Mouse (Mus musculus) ES-Bruce4 (cell line): ENCODE results near the gene Cecr2. TPM values are rescaled to one million over a fixed set of nuclear protein-coding genes. Genes with fewer than 3 reads are reported as not detected.

Source experiments
- H3K27ac ChIP-seq: 2 replicates; pipeline ENCODE4 v1.5.1; 2012; ENCODE audit warnings: low read length, inconsistent platforms; ENCODE audit not compliant: insufficient read depth
- H3K27me3 ChIP-seq: 2 replicates; pipeline ENCODE4 v1.6.1; 2012; ENCODE audit warnings: mild to moderate bottlenecking, low read length, inconsistent platforms; ENCODE audit not compliant: control insufficient read depth, poor library complexity, insufficient read depth, severe bottlenecking
- H3K36me3 ChIP-seq: 2 replicates; pipeline ENCODE4 v1.6.1; 2012; ENCODE audit warnings: inconsistent platforms, mild to moderate bottlenecking, low read length, moderate library complexity; ENCODE audit not compliant: control insufficient read depth, poor library complexity, insufficient read depth, severe bottlenecking
- H3K4me1 ChIP-seq: one replicate; pipeline ENCODE4 v1.8.1; 2011; ENCODE audit warnings: low read length; ENCODE audit not compliant: control insufficient read depth, insufficient read depth
- H3K4me3 ChIP-seq: 2 replicates; pipeline ENCODE4 v1.5.1; 2011; ENCODE audit warnings: low read depth, mild to moderate bottlenecking, low read length
- H3K9ac ChIP-seq: 2 replicates; pipeline ENCODE4 v1.6.1; 2012; ENCODE audit warnings: low read depth, mild to moderate bottlenecking, inconsistent platforms; ENCODE audit not compliant: poor library complexity, severe bottlenecking
- H3K9me3 ChIP-seq: replicated peaks from 2 replicates; pipeline ENCODE4 v1.6.1; 2012; ENCODE audit warnings: mild to moderate bottlenecking, low read length, inconsistent platforms; ENCODE audit not compliant: control insufficient read depth, poor library complexity, insufficient read depth, severe bottlenecking
- CTCF ChIP-seq: IDR thresholded peaks from one replicate; pipeline ENCODE4 v1.8.1; 2011; ENCODE audit warnings: low read depth, low read length
- EP300 ChIP-seq: IDR thresholded peaks from 2 replicates; pipeline ENCODE4 v1.6.1; 2011; ENCODE audit warnings: low read depth, low read length; ENCODE audit not compliant: insufficient read depth
- POLR2A ChIP-seq: IDR thresholded peaks from one replicate; pipeline ENCODE4 v1.8.1; 2011; ENCODE audit warnings: low read length; ENCODE audit not compliant: insufficient read depth
- polyA plus RNA-seq: library from polyadenylated mRNA; stranded (reverse); fragments of >200 nt; gene quantifications from 2 replicates; pipeline ENCODE4 v1.2.4, GENCODE M21; 2011; ENCODE audit warnings: low read depth; ENCODE audit not compliant: missing spikeins, insufficient read depth, insufficient read length

The Cecr2 gene
- polyA plus RNA-seq, 1 experiment: 73.8 TPM

DNA sequence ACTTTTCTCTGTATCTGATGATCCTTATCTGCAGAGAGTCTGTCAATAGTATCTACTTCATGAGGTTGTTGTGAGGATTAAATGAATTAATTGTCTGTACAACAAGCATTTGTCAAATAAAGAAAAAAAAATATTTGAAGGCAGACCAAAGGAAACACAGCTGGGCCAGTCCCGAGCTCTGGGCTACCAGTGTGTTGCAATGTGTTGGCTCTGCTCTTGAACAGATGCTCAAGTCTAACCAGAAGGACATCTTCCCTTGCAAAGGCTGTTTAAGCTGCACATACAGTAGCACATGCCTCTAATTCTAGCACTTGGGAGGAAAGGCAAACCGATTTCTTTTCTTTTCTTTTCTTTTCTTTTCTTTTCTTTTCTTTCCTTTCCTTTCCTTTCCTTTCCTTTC is 37.2 kb upstream of the Cecr2 start:
- H3K27me3 ChIP-seq: no peaks in the 10 kb centered on the region
- no peak overlapping the region for H3K27ac ChIP-seq
- H3K36me3 ChIP-seq: no peaks in the 10 kb centered on the region
- H3K9me3 ChIP-seq: no peaks in the 10 kb centered on the region
- H3K4me1 ChIP-seq: no peaks in the 10 kb centered on the region
- no peak overlapping the region for H3K9ac ChIP-seq
- no peak for TF ChIP-seq CTCF
- TF ChIP-seq POLR2A: no peak
- TF ChIP-seq EP300: no peak
- H3K4me3 ChIP-seq: no peak overlapping the region

GRCm38 (mm10) chr6:120635391-120636028 is 30.7 kb upstream of the Cecr2 start:
- no peak overlapping the region for H3K27ac ChIP-seq
- H3K9me3 ChIP-seq: no peaks in the 10 kb centered on the region
- TF ChIP-seq POLR2A (no peak), CTCF (no peak), EP300 (no peak)
- H3K36me3 ChIP-seq: no peaks in the 10 kb centered on the region
- no peak overlapping the region for H3K9ac ChIP-seq
- H3K4me1 ChIP-seq: no peaks in the 10 kb centered on the region
- H3K27me3 ChIP-seq: no peaks in the 10 kb centered on the region
- H3K4me3 ChIP-seq: no peak overlapping the region

GRCm38 (mm10) chr6:120639547-120639946 is 26.6 kb upstream of the Cecr2 start:
- H3K27ac ChIP-seq: no peak overlapping the region
- no peaks in the 10 kb centered on the region for H3K36me3 ChIP-seq
- no peaks in the 10 kb centered on the region for H3K27me3 ChIP-seq
- H3K4me1 ChIP-seq: no peaks in the 10 kb centered on the region
- no peak overlapping the region for H3K4me3 ChIP-seq
- H3K9ac ChIP-seq: no peak overlapping the region
- TF ChIP-seq CTCF (no peak), EP300 (no peak), POLR2A (no peak)
- H3K9me3 ChIP-seq: no peaks in the 10 kb centered on the region

GRCm38 (mm10) chr6:120641866-120642378 is 24.2 kb upstream of the Cecr2 start:
- H3K36me3 ChIP-seq: no peaks in the 10 kb centered on the region
- H3K4me3 ChIP-seq: no peak overlapping the region
- H3K4me1 ChIP-seq: no peaks in the 10 kb centered on the region
- no peak overlapping the region for H3K9ac ChIP-seq
- H3K27me3 ChIP-seq: no peaks in the 10 kb centered on the region
- no peaks in the 10 kb centered on the region for H3K9me3 ChIP-seq
- TF ChIP-seq POLR2A (no peak), CTCF (no peak), EP300 (no peak)
- H3K27ac ChIP-seq: no peak overlapping the region

GRCm38 (mm10) chr6:120643776-120644175 is 22.4 kb upstream of the Cecr2 start:
- Histone ChIP-seq H3K9ac (no peak overlapping the region), H3K4me3 (no peak overlapping the region), H3K36me3 (no peaks in the 10 kb centered on the region), H3K27ac (no peak overlapping the region), H3K9me3 (no peaks in the 10 kb centered on the region), H3K4me1 (no peaks in the 10 kb centered on the region), H3K27me3 (no peaks in the 10 kb centered on the region)
- TF ChIP-seq EP300: no peak
- TF ChIP-seq POLR2A: no peak
- TF ChIP-seq CTCF: no peak

- no peaks in the 10 kb centered on the region for H3K36me3 ChIP-seq
- H3K9me3 ChIP-seq: no peaks in the 10 kb centered on the region
- no peak overlapping the region for H3K4me3 ChIP-seq
- H3K9ac ChIP-seq: peak overlapping the region; percentile 15
- no peaks in the 10 kb centered on the region for H3K27me3 ChIP-seq
- H3K4me1 ChIP-seq: no peaks in the 10 kb centered on the region
- H3K27ac ChIP-seq: no peak overlapping the region
- TF ChIP-seq POLR2A: no peak
- no peak for TF ChIP-seq CTCF
- TF ChIP-seq EP300: no peak
Observed at GRCm38 (mm10) chr6:120644346-120645299, 21.5 kb upstream of the Cecr2 start.
